Mouse (Mus musculus) cerebellum, postnatal 14 days (tissue): Measurements from ENCODE around the gene Gm3286.
"Not testable (repeated sequence)": the region's sequence is repeated elsewhere in the genome, so short reads cannot be mapped to it uniquely, and the experiment has no call there.

Experiments
- DNase-seq, 2 experiments: peaks; one replicate each; pipeline ENCODE4 v3.0.0; 2021; ENCODE audit warnings: mixed read lengths in 2 of 2

Gene Gm3286

DNA sequence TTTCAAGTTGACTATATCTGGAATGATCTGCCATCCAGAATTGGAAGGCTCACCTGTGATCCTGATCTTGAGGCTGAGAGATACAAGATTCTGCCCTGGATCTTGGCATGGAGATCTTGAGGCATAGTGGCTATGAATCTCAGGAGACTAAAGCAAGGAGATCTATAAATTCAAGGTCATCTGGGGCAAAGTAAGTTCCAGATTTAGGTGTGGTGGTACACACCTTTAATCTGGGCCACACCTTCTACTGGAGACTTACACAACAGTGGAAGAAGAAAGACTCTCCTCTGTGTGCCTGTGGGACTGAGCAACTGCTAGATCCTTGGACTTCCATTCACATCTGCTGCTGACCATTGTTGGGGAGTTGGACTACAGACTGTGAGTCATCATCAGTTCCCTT, at the start of gene Gm3286:
Gm3286 (plus strand) TSS at position 301 of the 400 bp plus-strand sequence.
- DNase-seq: not testable (repeated sequence)
